Mouse (Mus musculus): ENCODE data around the gene Scn10a. TPM values are rescaled to one million over a fixed set of nuclear protein-coding genes. Genes with fewer than 3 reads are reported as not detected.

Gene Scn10a
- total and polyA plus RNA-seq, 3 experiments: 0.27 to 2.9 TPM; not detected in 1

DNA sequence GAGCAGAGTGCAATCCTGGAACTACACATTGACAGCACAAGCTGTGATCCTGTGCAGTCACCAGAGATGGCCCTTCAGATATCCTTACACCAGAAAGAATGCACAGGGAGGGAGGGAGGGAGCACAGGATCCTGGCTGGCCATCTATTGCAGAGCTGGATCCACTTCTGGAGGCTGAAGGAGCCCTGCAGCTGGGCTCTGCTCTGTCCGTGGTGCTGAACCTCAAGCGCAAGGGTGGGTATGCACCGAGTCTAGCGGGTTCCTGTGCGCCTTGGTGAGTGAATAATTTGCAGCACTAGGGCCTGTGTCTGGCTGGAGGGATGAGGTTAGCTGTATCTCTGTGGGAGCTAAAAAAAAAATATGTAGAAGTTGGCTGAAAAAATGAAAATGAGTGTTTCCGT is 12.4 kb downstream of the Scn10a start:
- Histone ChIP-seq H3K79me2 (ENCODE audit: control insufficient read depth, insufficient read depth, low read length, poor library complexity) (no peaks in the 10 kb centered on the region), H3K27ac (ENCODE audit: control insufficient read depth, low read depth, low read length) (no peak overlapping the region), H3K4me3 (ENCODE audit: control insufficient read depth in 1 of 2, insufficient read depth in 1 of 2, low read depth in 2 of 2, low read length in 2 of 2) (no peak overlapping the region), H3K9me3 (replicated peaks; ENCODE audit: insufficient read depth, low read length) (no peaks in the 10 kb centered on the region), H3K4me1 (ENCODE audit: control insufficient read depth in 1 of 2, insufficient read depth in 2 of 2, low read length in 2 of 2) (no peaks in the 10 kb centered on the region), H3K9ac (ENCODE audit: control insufficient read depth, low read depth, low read length, poor library complexity, severe bottlenecking) (no peak overlapping the region), H3K27me3 (ENCODE audit: control insufficient read depth in 1 of 2, insufficient read depth in 2 of 2, low read length in 2 of 2) (no peaks in the 10 kb centered on the region; a peak in 1 of 4 replicates), H3K36me3 (ENCODE audit: control insufficient read depth in 1 of 2, insufficient read depth in 2 of 2, low read length in 2 of 2) (no peaks in the 10 kb centered on the region)
- TF ChIP-seq UBTF (IDR thresholded peaks at IDR 0.05; ENCODE audit: borderline replicate concordance, insufficient read depth, low read depth, low read length): no peak
- DNase-seq (ENCODE audit: low read depth, low spot score): peak; percentile 51

DNA sequence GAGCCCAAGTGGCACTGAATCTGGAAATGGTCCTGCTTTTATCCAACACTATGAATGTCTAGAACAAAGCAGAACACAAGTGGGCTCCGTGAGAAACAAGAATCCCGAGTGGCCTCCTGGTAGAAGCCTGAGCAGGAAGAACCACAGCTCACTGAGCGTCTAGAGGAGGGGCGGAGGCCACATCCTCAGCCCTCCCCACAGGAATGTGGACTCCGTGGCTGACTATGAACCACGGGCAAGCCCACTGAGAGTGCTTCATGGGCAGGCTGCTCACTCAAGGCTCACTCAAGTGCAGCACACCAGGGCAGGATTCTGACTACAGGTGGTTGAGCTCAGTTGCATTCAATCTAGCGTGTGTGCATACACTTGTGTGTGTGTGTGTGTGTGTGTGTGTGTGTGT is 27.6 kb downstream of the Scn10a start:
- Histone ChIP-seq H3K9me3 (replicated peaks; ENCODE audit: insufficient read depth, low read length) (no peaks in the 10 kb centered on the region), H3K27me3 (ENCODE audit: control insufficient read depth in 1 of 2, insufficient read depth in 2 of 2, low read length in 2 of 2) (no peaks in the 10 kb centered on the region), H3K9ac (ENCODE audit: control insufficient read depth, low read depth, low read length, poor library complexity, severe bottlenecking) (no peak overlapping the region), H3K4me1 (ENCODE audit: control insufficient read depth in 1 of 2, insufficient read depth in 2 of 2, low read length in 2 of 2) (no peaks in the 10 kb centered on the region), H3K36me3 (ENCODE audit: control insufficient read depth in 1 of 2, insufficient read depth in 2 of 2, low read length in 2 of 2) (no peaks in the 10 kb centered on the region), H3K4me3 (ENCODE audit: control insufficient read depth in 1 of 2, insufficient read depth in 1 of 2, low read depth in 2 of 2, low read length in 2 of 2) (no peak overlapping the region), H3K79me2 (ENCODE audit: control insufficient read depth, insufficient read depth, low read length, poor library complexity) (no peaks in the 10 kb centered on the region), H3K27ac (ENCODE audit: control insufficient read depth, low read depth, low read length) (no peak overlapping the region)
- no peak for TF ChIP-seq JUND (IDR thresholded peaks at IDR 0.05; ENCODE audit: low read depth, low read length)
- no peak for DNase-seq (ENCODE audit: low read depth, low spot score)

DNA sequence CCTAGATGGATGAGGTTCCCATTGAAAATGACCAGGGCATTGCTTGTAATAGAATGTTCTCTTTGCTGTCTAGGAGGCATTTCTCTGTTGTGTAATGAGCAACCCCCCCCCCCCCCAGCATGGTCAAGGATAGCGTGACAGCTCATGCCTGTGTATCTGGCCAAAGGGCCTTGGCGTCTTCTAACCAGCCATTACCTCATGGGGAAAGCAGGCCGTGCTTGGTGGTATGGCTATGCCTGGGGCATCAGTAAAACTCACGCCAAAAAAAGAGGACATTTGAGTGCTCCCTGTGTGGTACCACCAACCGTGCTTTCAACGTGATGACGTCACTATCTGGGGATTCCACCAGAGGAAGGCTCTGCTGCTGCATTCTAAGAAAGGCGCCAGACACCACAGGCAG is 28.1 kb downstream of the Scn10a start:
- H3K9ac ChIP-seq (ENCODE audit: control insufficient read depth, low read depth, low read length, poor library complexity, severe bottlenecking): no peak overlapping the region
- no peaks in the 10 kb centered on the region for H3K36me3 ChIP-seq (ENCODE audit: control insufficient read depth in 1 of 2, insufficient read depth in 2 of 2, low read length in 2 of 2)
- TF ChIP-seq GATA1 (IDR thresholded peaks at IDR 0.05; ENCODE audit: low read depth, low read length) (no peak), NELFE (IDR thresholded peaks at IDR 0.05; ENCODE audit: low read depth, low read length) (no peak), POLR2A (IDR thresholded peaks at IDR 0.05; ENCODE audit: control insufficient read depth in 1 of 2, insufficient read depth in 1 of 2, low read depth in 1 of 2, low read length in 2 of 2, poor library complexity in 1 of 2) (no peak), TBP (IDR thresholded peaks at IDR 0.05; ENCODE audit: low read depth, low read length) (no peak), USF2 (IDR thresholded peaks at IDR 0.05; ENCODE audit: borderline replicate concordance in 1 of 2, insufficient read depth in 1 of 2, low read depth in 1 of 2, low read length in 2 of 2) (no peak), NRF1 (IDR thresholded peaks at IDR 0.05; ENCODE audit: insufficient read depth, low read depth, low read length, poor library complexity, severe bottlenecking) (no peak), SIN3A (IDR thresholded peaks at IDR 0.05; ENCODE audit: low read length) (no peak), CHD1 (IDR thresholded peaks at IDR 0.05; ENCODE audit: low read depth, low read length) (no peak), MYC (IDR thresholded peaks at IDR 0.05; ENCODE audit: low read depth, low read length) (no peak)
- no peaks in the 10 kb centered on the region for H3K4me1 ChIP-seq (ENCODE audit: control insufficient read depth in 1 of 2, insufficient read depth in 2 of 2, low read length in 2 of 2)
- no peak overlapping the region for H3K27ac ChIP-seq (ENCODE audit: control insufficient read depth, low read depth, low read length)
- H3K79me2 ChIP-seq (ENCODE audit: control insufficient read depth, insufficient read depth, low read length, poor library complexity): no peaks in the 10 kb centered on the region
- H3K27me3 ChIP-seq (ENCODE audit: control insufficient read depth in 1 of 2, insufficient read depth in 2 of 2, low read length in 2 of 2): no peaks in the 10 kb centered on the region
- H3K4me3 ChIP-seq (ENCODE audit: control insufficient read depth in 1 of 2, insufficient read depth in 1 of 2, low read depth in 2 of 2, low read length in 2 of 2): no peak overlapping the region
- H3K9me3 ChIP-seq (replicated peaks; ENCODE audit: insufficient read depth, low read length): no peaks in the 10 kb centered on the region
- DNase-seq (ENCODE audit: low read depth, low spot score): no peak
